Mouse (Mus musculus) cortical plate, adult 2 months (tissue): ENCODE results near the gene Lsm10.

Source experiments
- CTCF ChIP-seq: fragments of 200-500 bp; IDR thresholded peaks from 2 replicates; pipeline ENCODE4 v1.5.1; 2011; ENCODE audit warnings: mild to moderate bottlenecking, control low read depth, low read length; ENCODE audit not compliant: insufficient read depth; ENCODE audit errors: extremely low read depth
- POLR2A ChIP-seq: fragments of 200-500 bp; IDR thresholded peaks from 2 replicates; pipeline ENCODE4 v1.6.1; 2011; ENCODE audit warnings: mild to moderate bottlenecking, low read length, control low read depth; ENCODE audit not compliant: insufficient read depth; ENCODE audit errors: extremely low read depth

- TF ChIP-seq POLR2A, result no peak
- TF ChIP-seq CTCF, result no peak
Observed at GRCm38 (mm10) chr4:126109613-126110373, 13.4 kb downstream of the Lsm10 start.
